Mouse (Mus musculus) C2C12 (cell line): ENCODE results near the gene Rundc1. TPM values are rescaled to one million over a fixed set of nuclear protein-coding genes. Genes with fewer than 3 reads are reported as not detected.
A peak's percentile ranks its signal among the peaks of the same experiment; 100 is the strongest.

Experiments used
- H3K27me3 ChIP-seq: one replicate; pipeline ENCODE4 v1.6.1; 2011; ENCODE audit not compliant: control insufficient read depth, insufficient read depth, insufficient read length
- H3K36me3 ChIP-seq: one replicate; pipeline ENCODE4 v1.6.1; 2011; ENCODE audit not compliant: control insufficient read depth, insufficient read depth
- H3K4me3 ChIP-seq: one replicate; pipeline ENCODE4 v1.5.1; 2011; ENCODE audit warnings: mild to moderate bottlenecking, control low read depth; ENCODE audit not compliant: poor library complexity, insufficient read depth, severe bottlenecking
- H3K79me2 ChIP-seq: one replicate; pipeline ENCODE4 v1.6.1; 2011; ENCODE audit not compliant: control insufficient read depth, insufficient read depth
- H3K79me3 ChIP-seq: one replicate; pipeline ENCODE4 v1.6.1; 2011; ENCODE audit warnings: low read depth, control low read depth
- H3ac ChIP-seq: one replicate; pipeline ENCODE3; 2011; ENCODE audit warnings: low read depth; ENCODE audit not compliant: control insufficient read depth, insufficient read length
- CEBPB ChIP-seq: IDR thresholded peaks from one replicate; pipeline ENCODE4 v1.6.1; 2011; ENCODE audit warnings: low read depth, mild to moderate bottlenecking, control low read depth, moderate library complexity
- CTCF ChIP-seq: IDR thresholded peaks from one replicate; pipeline ENCODE4 v1.5.1; 2011; ENCODE audit not compliant: control insufficient read depth, insufficient read depth, insufficient read length
- FOSL1 ChIP-seq: IDR thresholded peaks from one replicate; pipeline ENCODE4 v1.8.0; 2011; ENCODE audit warnings: mild to moderate bottlenecking, low read length; ENCODE audit not compliant: poor library complexity, insufficient read depth, severe bottlenecking
- MAX ChIP-seq: IDR thresholded peaks from one replicate; pipeline ENCODE4 v1.6.1; 2011; ENCODE audit warnings: mild to moderate bottlenecking, control low read depth
- MYOD1 ChIP-seq: IDR thresholded peaks from one replicate; pipeline ENCODE4 v1.6.1; 2011; ENCODE audit warnings: low read depth; ENCODE audit not compliant: control insufficient read depth, insufficient read length
- MYOG ChIP-seq: IDR thresholded peaks from one replicate; pipeline ENCODE4 v1.6.1; 2011; ENCODE audit not compliant: control insufficient read depth, insufficient read length; ENCODE audit errors: extremely low read depth
- USF1 ChIP-seq: IDR thresholded peaks from one replicate; pipeline ENCODE4 v1.6.1; 2011; ENCODE audit warnings: low read depth, mild to moderate bottlenecking, control low read depth, moderate library complexity
- polyA plus RNA-seq: library from polyadenylated mRNA; unstranded; fragments of >200 nt; fragmentation: generic; extraction: Trizol; gene quantifications from one replicate; pipeline ENCODE4 v1.2.1, GENCODE M21; 2012; ENCODE audit warnings: missing spikeins

Rundc1 gene
- polyA plus RNA-seq, 1 experiment, result 10.4 TPM

DNA sequence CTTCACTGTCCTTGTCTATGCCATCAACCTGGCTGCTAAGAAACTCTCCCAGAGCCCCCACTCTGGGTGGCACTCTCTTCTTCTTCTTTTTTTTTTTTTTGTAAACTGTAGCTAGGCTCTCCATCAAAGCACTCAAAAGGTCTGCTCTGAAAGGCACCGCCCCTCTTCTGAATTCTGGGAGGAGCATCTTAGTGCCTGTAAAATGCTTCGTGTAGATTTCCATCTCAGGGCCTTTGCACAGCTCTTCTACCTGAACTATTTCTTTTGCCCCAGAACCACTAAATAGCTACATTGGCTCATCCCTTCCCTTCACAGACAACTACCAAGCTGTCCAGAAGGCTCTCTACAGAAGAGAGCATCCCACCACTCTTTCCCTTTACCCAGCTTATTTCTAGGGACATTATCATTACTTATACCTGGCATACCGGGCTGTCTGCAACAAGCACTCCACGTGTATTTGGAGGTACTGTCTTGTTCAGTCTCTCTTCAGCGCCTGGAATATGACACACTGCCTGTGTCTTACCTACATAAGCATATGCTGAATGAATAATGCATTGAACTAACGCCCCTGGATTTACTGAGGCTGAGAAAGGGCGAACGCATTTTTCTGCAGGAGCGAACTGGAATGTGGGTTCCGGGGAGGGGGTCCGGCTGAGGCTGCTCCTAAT, 8.3 kb upstream of the Rundc1 start:
- TF ChIP-seq USF1 (no peak), CTCF (no peak), CEBPB (no peak), FOSL1 (no peak), MAX (no peak), MYOG (no peak), MYOD1 (no peak)

GRCm38 (mm10) chr11:101417101-101417855, 7.6 kb upstream of the Rundc1 start, which contains the start of gene Aarsd1:
Gene Aarsd1 (minus strand): TSS chr11:101417615.
- Histone ChIP-seq H3K79me2 (peaks cover 14% of the 10 kb centered on the region), H3K4me3 (peak within 1 kb of the TSS; percentile 84), H3K27me3 (no peaks in the 10 kb centered on the region), H3K79me3 (no peaks in the 10 kb centered on the region), H3ac (peak within 1 kb of the TSS; percentile 73), H3K36me3 (peaks cover 14% of the 10 kb centered on the region)
- no peak for TF ChIP-seq FOSL1
- TF ChIP-seq MAX, result no peak
- no peak for TF ChIP-seq USF1
- no peak for TF ChIP-seq MYOD1
- no peak for TF ChIP-seq CEBPB
- no peak for TF ChIP-seq MYOG
- TF ChIP-seq CTCF, result no peak

More for the DNA sequence above, 8.3 kb upstream of the Rundc1 start:
- Histone ChIP-seq H3ac (peak overlapping the region; percentile 73), H3K36me3 (peaks cover 21% of the 10 kb centered on the region), H3K27me3 (no peaks in the 10 kb centered on the region), H3K4me3 (peak overlapping the region; percentile 84), H3K79me2 (peaks cover 14% of the 10 kb centered on the region), H3K79me3 (no peaks in the 10 kb centered on the region)

DNA sequence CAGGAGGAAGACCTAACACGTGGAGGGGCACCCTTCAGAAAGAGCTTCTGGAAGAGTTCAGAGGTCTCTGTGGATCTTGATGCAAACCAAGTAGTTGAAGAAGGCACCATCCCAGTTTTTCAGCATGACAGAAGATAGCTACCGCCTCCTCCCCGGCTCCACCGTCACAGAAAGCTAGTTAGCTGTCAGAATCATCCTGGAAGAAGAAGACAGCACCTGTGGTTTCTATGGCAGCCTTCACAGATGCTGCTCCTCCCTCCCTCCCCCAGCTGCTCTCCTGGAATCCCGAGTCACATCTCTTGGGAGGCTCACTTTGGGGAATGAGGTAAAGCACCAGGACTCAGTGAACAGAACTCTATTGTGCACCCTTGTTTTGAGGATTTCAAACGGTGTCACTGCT, 5.9 kb upstream of the Rundc1 start:
- TF ChIP-seq CEBPB, result no peak
- no peak for TF ChIP-seq MYOG
- no peak for TF ChIP-seq CTCF
- TF ChIP-seq MYOD1, result no peak
- no peak for TF ChIP-seq FOSL1
- no peak overlapping the region for H3K4me3 ChIP-seq
- H3K36me3 ChIP-seq, result peaks cover 3% of the 10 kb centered on the region
- H3K79me3 ChIP-seq, result no peaks in the 10 kb centered on the region
- H3ac ChIP-seq, result no peak overlapping the region
- H3K79me2 ChIP-seq, result peaks cover 14% of the 10 kb centered on the region
- no peaks in the 10 kb centered on the region for H3K27me3 ChIP-seq

DNA sequence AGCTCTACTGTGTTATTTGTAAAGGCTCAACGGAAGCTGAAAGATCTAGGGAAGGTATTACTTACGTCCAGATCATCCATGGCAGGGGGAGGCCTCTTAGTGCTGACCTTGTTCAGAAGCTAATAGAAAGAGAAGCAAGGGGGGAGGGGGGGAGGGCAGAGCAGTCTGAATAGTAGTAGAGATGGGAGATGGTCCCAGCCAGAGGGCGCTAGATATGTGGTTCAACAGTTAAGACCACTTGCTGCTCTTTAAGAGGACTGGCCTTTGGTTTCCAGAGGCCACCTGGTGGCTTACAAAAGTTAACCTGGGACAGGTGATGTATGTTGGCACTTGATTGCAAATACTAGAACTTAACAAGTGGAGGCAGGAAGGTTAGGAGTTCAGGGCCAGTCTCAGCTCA, 5.3 kb upstream of the Rundc1 start:
- H3K4me3 ChIP-seq, result no peak overlapping the region
- H3K27me3 ChIP-seq, result no peaks in the 10 kb centered on the region
- no peak for TF ChIP-seq MYOD1
- TF ChIP-seq MYOG, result no peak
- TF ChIP-seq USF1, result no peak
- no peak for TF ChIP-seq CEBPB
- no peak for TF ChIP-seq FOSL1
- TF ChIP-seq MAX, result no peak
- TF ChIP-seq CTCF, result no peak
- peaks cover 14% of the 10 kb centered on the region for H3K79me2 ChIP-seq
- H3ac ChIP-seq, result no peak overlapping the region
- no peaks in the 10 kb centered on the region for H3K79me3 ChIP-seq
- H3K36me3 ChIP-seq, result no peaks in the 10 kb centered on the region

DNA sequence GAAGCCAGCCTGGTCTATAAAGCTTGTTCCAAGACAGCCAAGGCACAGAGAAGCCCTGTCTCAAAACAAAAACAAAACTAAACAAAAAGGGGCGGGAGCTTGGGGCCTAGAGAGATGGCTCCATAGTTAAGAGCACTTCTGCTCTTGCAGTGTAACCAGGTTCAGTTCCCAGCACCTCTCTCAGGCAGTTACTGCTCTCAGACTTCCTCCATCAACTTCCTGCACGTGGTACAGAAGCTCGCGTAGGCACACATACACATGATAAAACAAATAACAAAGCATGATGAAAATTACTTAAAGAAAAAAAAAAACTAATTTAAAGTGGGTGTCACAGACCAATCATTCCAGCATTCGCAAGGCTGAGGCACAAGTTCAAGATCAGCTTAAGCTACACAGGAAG, 4.7 kb upstream of the Rundc1 start:
- H3K79me3 ChIP-seq, result no peaks in the 10 kb centered on the region
- TF ChIP-seq CEBPB (no peak), MAX (no peak), MYOG (no peak), MYOD1 (no peak), FOSL1 (no peak), CTCF (no peak), USF1 (no peak)

More for the DNA sequence above, 4.7 kb upstream of the Rundc1 start:
- peaks cover 16% of the 10 kb centered on the region for H3K79me2 ChIP-seq
- H3K27me3 ChIP-seq, result no peaks in the 10 kb centered on the region
- H3K36me3 ChIP-seq, result no peaks in the 10 kb centered on the region
- H3ac ChIP-seq, result no peak overlapping the region
- no peak overlapping the region for H3K4me3 ChIP-seq
